Mouse (Mus musculus) skeletal muscle tissue, postnatal 0 days (tissue): ENCODE results near the gene Parvg. TPM values are rescaled to one million over a fixed set of nuclear protein-coding genes. Genes with fewer than 3 reads are reported as not detected.

Source experiments
- polyA plus RNA-seq: library from polyadenylated mRNA; unstranded; fragments of >200 nt; fragmentation: Nextera tagmentation; extraction: Ambion mirVana; gene quantifications from 2 replicates; pipeline ENCODE4 v1.2.1, GENCODE M21; 2015

Gene Parvg
- polyA plus RNA-seq, result 0.92 and 0.96 TPM in 2 replicates

GRCm38 (mm10) chr15:84323966-84324869 is at the start of gene Parvg:
Gene Parvg, plus strand, starts transcription at chr15:84324026.

Other genes starting within 250 kb of the Parvg start
- gene Sult4a1, start 218.3 kb upstream of the Parvg start, polyA plus RNA-seq, result not detected in 2 replicates
- not detected in 2 replicates for gene Pnpla5, start 200.9 kb upstream of the Parvg start, polyA plus RNA-seq
- 1.8 and 5.7 TPM in 2 replicates for gene Pnpla3, start 156.2 kb upstream of the Parvg start, polyA plus RNA-seq
- 153 and 160 TPM in 2 replicates for gene Samm50, start 131.8 kb upstream of the Parvg start, polyA plus RNA-seq
- 14.5 and 16.2 TPM in 2 replicates for gene Parvb, start 92.0 kb upstream of the Parvg start, polyA plus RNA-seq
- gene Shisal1, start 123.1 kb downstream of the Parvg start, polyA plus RNA-seq, result 10.9 and 13.0 TPM in 2 replicates
- 4.5 and 5.1 TPM in 2 replicates for gene Rtl6, start 233.8 kb downstream of the Parvg start, polyA plus RNA-seq